Mouse (Mus musculus) spleen, embryonic (tissue): ENCODE data around the gene Exosc7.

Source experiments
- CTCF ChIA-PET: fragments of 350-600 bp; sonication (Branson Sonifier 250); formaldehyde crosslinking; loops from one replicate; lab custom pipeline; 2022; lab: Charles Lee

Exosc7 gene

DNA sequence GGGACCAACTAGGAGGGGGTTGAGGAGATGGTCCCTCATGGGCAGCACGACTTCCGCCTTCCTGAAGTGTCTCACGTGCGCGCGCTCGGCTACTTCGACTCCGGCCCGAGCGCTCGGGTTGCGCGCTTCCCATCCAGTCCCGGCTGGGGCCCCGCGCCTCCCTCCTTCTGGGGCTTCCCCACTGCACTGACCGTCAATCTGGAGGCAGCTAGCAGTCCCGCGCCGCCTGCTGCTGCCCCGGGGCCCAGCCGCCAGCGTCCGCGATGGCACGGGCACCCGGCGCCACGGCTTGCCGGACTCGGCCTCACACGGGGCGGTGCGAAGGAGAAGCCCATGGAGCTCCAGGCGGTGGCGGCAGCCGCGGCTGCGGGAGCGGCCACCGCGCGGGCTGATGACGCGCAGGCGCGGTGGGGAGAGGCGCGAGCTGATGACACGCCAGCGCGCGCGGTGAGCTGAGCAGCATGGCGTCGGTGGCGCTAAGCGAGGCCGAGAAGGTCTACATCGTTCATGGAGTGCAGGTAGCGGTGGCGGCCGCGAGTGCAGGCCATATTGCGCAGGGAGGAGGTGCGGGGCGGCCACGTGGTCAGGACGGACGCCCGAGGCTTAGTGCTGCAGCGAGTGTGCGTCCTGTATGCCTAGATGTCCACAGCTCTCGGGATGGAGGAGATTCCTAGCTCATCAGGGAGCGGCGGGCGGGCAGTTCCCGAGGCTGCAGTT, at the start of gene Exosc7, which contains the start of gene Zdhhc3:
TSS of gene Exosc7 (plus strand) at position 411 of the 717 bp plus-strand sequence.
TSS of gene Zdhhc3 (minus strand) at position 401 of the 717 bp plus-strand sequence.
- CTCF ChIA-PET, result interaction anchor here (1.0 kb wide), 1 partner anchor 20 kb away, joined by 3 read pairs; no protein-coding TSS in a partner anchor

DNA sequence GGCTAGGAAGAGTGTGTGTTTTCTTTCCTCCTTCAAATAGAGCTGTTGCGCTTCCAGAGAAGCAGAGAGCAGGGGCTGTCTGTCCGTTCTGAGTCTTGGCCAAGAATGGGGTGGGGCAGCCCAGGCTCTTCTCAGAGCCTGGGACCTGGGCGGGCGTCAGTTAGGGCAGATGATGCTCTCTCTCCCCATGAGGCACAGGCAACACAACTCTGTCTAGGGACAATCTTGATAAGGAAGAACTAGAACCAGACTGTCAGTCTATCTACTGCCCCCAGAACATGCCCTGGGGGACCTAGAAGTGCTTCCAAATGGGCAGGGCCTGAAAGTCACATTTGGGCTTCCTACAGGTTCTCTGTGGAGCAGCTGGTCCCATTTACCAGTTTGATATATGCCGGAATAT, 33.9 kb upstream of the Exosc7 start:
- CTCF ChIA-PET, result no interaction called here

DNA sequence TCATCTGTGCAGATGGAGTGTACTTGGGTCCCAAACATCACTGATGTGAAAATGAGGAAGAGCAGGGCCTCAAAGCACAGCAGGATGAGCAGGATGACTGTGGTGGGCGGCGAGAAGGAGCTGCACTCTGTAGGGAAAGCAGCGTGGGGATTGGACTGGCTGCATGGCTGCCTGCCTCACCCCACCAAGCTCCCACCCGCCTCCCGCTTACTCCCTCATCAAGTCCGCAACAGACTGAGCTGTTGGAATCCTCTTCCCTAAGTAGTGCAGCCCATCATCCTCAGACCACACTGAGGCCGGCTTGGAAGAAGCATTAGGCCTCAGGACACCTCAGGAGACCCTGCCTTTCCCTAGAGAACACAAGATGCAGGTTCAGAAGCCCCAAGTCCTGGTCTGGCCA, 32.7 kb upstream of the Exosc7 start:
- CTCF ChIA-PET, result interaction anchor here (0.8 kb wide), 1 partner anchor 343 kb away, joined by 3 read pairs; no protein-coding TSS in a partner anchor

DNA sequence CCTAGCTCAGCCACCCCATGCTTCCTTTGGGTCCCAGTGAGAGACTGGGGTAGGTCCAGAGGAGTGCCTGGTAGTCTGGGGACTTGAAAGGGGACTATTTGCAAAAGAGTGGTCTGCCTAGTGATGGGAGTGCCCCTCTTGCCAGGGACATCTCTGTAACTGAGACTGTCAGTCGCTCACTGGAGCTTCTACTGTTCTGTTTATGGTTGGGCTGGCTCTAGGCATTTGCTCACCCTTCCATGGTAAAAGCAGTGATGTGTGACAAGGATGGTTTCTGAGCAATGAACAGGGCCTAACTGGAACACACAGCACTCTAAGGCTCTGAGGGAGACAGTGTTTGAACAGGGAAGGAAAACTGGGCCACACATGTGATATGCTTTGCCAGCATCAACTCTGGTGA, 32.2 kb upstream of the Exosc7 start:
- CTCF ChIA-PET, result interaction anchor here (0.8 kb wide), 1 partner anchor 344 kb away, joined by 3 read pairs; no protein-coding TSS in a partner anchor

DNA sequence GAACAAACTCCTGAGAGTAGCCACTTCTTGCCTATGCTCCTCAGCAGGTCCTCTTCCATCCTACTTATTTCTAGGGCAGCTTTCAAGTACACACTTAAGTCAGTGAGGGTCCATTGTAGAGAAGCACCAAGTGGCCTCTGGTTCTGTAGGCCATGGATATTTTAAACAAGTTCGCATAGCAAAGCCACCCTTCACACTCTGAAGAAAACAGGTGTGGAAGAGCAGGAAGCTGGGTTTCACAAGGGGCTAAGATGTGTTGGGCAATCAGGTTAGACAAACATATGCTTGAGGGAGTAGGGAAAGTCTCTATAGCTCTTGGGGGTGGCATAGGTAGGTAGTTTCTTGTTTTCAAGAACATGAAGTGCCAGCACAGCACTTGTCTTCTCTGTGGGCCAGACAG, 27.6 kb upstream of the Exosc7 start:
- CTCF ChIA-PET, result interaction anchor here (0.5 kb wide), 1 partner anchor 1622 kb away, joined by 3 read pairs; no protein-coding TSS in a partner anchor

DNA sequence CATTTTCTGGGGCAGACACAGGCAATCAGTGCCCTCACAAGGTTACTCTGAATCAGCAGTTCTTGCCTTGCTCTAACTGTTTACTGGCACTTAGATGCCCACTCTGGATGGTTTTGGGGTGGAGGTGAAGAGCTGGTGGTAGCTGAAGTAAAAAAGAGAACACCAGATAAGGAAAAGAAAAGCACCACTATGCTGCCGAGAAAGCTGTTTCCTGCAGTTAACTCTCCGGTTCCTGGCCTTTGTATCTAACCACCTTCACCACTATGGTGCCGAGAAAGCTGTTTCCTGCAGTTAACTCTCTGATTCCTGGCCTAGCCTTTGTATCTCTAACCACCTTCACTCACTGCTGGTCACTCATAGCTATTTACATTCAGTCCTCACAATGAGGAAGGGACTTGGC, 25.5 kb upstream of the Exosc7 start:
- CTCF ChIA-PET, result interaction anchor here (0.6 kb wide), 1 partner anchor 11 kb away, joined by 3 read pairs; no protein-coding TSS in a partner anchor

DNA sequence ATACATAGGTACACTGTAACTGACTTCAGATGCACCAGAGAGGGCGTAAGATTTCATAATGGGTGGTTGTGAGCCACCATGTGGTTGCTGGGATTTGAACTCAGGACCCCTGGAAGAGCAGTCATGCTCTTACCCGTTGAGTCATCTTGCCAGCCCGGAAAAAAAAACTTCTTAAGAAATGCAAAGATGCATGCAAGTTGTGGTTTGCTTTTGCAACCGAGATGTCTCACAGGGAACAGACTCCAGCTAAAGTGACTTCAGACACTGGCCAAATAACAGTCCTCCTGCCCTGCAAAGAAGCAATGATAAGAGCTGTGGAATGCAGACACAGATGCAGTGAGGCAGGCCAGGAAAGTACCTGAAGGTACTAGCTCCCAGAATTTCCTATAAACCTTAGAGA, 22.2 kb upstream of the Exosc7 start:
- CTCF ChIA-PET, result no interaction called here

DNA sequence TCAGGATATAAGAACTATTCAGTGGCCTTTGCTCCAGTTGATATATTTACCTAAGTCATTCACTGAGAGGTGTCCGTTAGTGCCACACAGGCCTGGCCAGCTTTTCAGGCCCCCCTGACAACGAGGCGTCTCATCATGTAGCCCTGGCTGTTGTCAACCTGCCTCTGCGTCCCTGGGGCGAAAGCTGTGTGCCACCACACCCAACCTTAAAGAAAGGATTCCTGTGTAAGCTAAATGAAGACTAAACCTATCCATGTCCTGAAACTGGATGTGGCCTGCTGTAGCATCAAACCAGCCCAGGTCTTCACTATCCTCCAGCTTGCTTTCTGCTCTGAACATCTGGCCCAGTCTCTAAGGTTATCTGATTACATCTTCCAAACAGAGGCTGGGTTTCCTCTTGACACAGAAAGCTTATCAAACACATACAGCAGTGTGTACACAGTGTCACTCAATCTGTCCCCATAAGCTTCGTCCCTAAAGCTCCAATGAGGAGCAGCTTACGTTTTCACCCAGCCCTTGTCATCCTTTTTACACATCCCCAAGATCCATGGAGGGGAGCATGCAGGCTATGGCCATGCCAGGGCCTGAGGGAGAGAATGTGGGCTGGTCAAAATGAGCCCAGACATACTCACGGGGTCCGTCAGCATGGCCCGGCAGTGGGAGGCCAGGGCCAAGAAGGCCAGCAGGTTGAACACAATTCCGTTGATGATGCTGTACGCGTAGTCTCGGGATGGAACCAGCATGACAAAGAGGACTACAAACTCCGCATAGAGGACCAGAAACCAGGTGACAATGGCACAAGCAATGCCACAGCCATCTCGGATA, 13.2 kb upstream of the Exosc7 start:
- CTCF ChIA-PET, result no interaction called here

DNA sequence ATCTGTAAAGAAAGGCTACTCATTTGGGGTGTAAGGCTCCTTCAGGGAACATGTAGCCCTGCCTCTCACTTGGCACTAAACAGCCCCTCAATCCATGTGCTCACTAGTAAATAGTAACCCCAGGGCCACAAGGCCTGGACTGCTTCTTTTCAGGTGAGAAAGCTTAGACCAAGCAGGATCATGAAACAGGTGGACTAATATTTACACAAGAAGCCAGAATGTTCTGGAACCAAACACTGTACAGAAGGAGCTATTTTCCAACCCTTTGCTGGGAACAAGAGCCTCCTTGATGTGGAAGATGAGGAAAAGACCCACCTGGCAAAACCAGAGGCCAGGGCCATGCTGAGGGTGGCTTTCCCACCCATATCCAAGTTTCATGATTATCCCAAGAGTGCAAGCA, 9.6 kb upstream of the Exosc7 start:
- CTCF ChIA-PET, result interaction anchor here (0.6 kb wide), 2 partner anchors 19 to 159 kb away, joined by 3 to 4 read pairs; no protein-coding TSS in a partner anchor

DNA sequence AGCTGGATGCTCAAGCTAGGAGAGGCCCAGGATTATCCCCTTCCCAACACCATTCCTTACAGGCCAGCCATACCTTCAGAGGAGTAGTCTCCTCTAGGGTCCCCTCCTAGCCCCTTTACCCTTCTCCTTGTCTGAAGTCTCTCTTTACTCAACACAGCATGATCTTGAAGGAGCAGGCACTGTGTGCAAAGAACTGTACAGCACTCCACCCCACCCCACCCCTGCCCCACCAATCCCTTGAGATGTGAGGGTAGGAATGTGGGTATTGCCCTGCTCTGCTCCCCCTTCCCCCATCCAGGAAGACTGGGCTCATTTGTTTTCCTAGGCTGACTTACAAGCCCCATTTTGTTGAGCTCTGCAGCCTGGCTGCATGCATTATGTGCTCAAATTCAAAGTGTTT, 8.7 kb upstream of the Exosc7 start:
- CTCF ChIA-PET, result no interaction called here

DNA sequence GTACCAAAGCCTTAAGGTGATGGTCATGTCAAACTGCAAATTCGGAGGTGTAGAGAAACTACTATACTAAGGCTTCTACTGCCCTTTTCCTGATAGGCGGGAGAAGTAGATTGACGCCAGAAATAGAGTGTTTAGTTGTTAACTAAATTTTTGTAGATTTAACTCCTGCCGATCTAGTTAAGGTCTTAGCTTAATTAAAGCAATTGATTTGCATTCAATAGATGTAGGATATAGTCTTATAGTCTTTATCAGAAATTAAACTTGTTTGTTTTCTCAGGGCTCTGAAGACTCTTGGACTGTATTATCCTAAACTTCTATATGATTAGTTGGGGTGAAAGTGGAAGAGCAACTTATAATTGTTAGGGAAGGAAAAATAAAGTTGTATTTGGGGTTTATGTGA, 5.8 kb upstream of the Exosc7 start:
- CTCF ChIA-PET, result interaction anchor here (0.7 kb wide), 1 partner anchor 153 kb away, joined by 3 read pairs; no protein-coding TSS in a partner anchor

DNA sequence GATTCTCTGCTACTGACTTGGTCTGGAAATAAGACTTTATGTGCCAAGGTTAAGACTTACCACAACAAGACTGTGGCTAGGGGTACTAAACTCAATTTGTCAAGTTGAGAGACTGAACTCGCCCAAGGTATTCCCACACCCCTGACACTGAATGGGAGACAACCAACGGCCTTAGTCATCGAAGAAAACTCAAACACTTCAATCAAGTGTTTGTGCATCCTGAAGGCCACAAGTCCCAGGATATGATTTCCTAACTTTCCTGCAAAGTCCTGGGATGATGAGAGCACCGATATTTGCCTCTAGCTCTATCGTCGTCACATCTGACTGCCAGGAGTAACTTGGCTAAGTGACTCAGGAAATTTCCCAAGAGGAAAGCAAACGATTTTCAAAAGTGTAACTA, 3.8 kb upstream of the Exosc7 start:
- CTCF ChIA-PET, result interaction anchor here (0.6 kb wide), 1 partner anchor 424 kb away, joined by 3 read pairs; no protein-coding TSS in a partner anchor

DNA sequence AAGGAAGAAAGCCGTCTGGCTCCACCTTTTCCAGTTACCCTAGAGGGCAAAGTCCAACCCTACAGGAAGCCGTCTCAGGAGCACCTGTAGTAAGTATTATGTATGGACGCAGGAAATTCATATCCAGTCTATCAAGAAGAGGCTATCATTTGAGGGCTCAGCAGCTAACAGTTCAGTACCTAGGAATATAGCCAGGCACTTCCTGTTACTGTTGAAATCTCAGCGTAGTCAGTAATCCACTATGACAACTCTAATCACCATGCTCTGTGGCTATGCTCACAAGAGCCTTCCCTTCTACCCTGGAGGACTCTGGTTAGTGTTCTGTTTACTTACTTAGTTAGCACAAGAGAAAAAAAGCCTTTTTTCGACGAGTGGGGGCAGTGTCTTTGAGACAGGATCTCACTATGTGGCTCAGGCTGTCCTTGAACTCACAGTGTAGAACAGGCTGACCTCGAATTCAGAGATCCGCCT, 1.2 kb upstream of the Exosc7 start:
- CTCF ChIA-PET, result no interaction called here

DNA sequence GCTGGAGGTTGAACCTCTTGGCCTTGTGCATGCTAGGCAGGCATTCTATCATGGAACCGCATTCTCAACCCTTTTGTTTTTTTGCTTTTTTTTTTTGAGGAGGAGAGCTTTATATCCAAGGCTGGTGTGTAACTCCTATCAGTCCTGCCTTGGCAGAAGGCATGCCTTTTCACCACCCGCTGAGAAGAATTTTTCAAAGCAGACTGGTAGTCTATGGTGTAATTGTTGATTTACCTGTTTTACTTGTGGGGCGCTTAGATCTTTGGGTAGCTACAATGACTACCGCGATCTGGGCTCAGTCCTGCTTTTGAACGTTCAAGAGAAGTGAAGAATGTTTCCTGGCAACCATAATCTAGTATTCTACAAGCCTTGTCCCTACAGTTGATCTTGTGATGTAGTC, 916 bp downstream of the Exosc7 start:
- CTCF ChIA-PET, result no interaction called here

DNA sequence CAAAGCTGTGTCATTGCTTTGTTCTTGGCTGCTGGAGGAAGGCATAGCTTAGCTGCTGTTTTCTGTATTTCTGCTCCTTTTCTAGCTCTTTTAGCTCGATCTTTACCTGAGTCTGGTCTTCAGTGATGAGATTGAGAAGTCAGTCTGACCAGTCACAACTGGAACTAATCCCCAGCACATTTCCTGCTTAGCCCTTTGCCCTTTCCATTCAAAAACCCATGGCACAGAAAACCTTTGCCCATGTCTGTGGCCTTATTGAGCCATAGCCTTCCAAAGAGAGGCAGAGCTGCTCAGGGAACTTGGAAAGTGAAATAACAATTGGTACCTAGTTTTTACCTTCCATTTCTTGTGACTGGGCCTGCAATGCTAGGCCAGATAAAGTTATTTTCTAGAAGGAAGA, 2.6 kb downstream of the Exosc7 start:
- CTCF ChIA-PET, result no interaction called here

DNA sequence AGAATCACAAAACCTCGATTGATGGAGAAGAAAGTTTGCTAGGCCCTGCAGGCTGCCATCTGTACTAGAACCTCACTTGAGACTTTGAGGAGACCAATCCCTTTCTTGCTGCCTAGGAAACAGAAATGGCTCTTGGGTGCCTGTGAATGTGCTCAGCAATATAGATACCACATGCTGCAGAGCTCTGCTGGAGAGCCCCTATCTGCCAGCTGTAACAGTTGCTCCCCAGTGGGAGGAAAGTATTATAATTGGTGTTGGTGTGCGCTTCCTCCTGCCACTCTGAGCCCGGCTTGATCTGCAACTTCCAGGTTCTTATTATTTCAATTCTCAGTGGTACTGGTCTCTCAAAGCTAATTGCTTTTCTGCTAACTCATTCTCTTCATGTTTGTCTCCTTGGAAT, 10.0 kb downstream of the Exosc7 start:
- CTCF ChIA-PET, result interaction anchor here (0.6 kb wide), 1 partner anchor 19 kb away, joined by 4 read pairs; no protein-coding TSS in a partner anchor

DNA sequence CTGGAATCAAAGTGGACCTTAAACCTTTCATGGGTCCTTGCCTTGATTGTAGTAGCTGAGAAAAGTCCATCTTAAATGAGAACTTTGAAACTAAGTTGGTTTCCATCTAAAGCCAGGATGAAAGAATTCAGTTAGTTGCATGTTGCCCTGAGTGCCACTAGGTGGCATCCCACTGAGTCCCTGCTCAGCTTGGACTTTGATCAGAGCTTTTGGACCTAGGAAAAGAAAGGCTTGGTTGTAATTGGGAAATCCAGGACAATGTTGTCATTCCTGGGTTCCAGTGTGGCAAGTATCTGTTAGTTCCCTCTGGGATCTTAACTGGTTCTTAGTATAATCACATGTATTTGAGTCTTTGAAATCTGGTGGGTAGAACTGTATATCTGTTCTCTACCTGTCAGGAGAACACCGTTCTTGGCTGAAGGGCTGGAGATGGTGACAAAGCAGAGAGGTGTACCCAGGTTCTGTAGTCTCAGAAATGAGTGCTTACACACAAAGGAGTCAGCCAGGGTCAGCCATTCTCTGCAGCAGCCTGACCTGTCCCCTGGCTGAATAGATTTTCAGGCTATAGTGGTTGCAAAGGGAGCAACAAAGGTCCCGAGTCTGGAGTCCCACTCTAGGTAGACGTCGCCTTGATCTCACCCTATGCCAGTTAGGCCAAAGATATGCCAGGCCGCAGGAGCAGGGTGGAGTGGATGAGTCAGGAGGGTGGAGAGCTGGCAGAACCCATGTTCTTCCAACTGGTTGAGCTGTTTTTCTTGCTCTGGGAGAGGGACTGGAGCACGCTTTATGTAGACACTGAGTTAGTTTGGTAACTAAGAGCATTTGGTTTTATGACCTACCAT, 10.8 kb downstream of the Exosc7 start:
- CTCF ChIA-PET, result no interaction called here

DNA sequence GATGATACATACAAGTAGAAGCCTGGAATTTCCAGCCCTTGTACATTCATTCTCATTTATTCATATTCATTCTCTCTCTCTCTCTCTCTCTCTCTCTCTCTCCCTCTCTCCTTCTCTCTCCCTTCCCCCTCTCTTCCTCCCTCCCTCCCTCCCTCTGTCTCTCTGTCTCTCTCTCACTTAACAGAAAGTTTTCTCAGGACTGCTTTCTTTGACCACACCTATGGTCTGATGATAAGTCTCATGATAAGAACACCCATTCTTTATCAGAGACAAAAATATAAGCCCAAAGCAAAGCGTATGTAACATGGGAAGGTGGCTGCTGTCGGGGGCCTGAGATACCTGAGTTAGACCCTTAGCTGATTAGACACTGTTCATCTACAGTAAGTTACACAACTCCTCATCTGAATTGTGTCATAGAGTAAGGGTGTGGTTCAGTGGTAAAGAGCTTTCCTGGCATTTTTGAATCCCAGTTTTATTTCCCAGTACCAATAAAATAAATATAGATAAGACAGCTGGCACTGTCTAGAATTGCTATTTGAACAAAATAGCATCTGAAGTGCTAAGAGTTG, 11.5 kb downstream of the Exosc7 start:
- CTCF ChIA-PET, result interaction anchor here (0.6 kb wide), 1 partner anchor 155 kb away, joined by 15 read pairs; no protein-coding TSS in a partner anchor

DNA sequence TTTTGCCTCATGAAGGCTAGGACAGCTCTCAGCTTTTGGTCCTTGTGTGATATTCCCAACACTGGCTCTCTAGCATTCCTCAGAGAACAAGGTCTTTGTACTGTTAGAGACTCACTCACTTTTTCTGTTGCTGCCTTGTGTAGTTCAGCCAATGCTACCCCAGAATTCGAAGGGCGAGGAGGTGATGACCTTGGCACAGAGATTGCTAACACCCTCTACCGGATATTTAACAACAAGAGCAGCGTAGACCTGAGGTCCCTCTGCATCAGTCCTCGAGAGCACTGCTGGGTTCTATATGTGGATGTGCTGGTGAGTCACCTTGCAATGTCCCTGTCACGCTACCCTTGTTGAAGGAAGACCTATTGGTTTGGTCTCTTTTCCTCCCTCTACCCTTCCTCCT, 14.6 kb downstream of the Exosc7 start:
- CTCF ChIA-PET, result no interaction called here

DNA sequence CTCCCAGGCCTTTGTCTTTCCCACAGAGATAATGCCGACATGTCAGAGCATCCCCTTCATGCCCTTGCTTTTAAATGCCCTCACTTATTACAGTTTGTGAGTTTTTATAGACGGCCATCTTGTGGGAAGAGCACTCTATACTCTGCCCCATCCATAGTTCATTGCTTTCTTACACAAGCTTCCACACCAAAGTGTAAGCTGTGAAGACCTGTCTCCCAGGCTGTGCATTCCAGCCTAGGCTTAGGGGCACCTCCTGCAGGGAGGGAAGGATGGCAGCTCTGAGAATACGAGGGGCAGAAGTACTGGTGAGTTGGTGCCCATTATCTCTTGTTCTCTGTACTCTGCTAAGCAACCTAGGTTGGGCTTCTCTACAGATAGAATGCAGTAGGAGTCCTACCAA, 20.0 kb downstream of the Exosc7 start:
- CTCF ChIA-PET, result interaction anchor here (0.5 to 0.7 kb wide), 3 partner anchors 20 to 756 kb away, joined by 3 to 11 read pairs (median 8); partner anchors contain the start of genes Exosc7 and Zdhhc3
